Comparison of ENCODE assay signal across 7 mouse cellular contexts in the genomic region with DNA sequence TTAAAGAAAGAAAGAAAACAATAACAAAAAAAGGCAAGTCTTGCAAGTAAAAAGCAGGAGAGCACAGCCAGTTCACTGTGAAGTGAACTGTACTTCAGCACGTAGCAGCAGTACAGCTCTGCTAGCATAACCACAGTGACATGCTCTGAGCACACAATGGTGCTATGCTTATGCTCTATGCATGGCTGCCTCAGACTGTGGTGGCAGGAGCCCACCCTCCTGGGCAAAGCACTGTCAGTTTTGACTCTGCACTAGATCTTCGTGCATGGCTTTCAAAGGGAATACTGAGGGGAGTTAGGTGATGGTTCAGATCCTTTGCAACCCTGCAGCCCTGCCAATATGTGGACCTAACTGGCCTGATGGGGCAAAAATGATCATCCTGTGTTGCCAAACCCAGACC. TPM values are rescaled to one million over a fixed set of nuclear protein-coding genes. Genes with fewer than 3 reads are reported as not detected.
DNase-seq lines count a peak whose midpoint lies in the region; ATAC-seq and TF ChIP-seq lines count a peak whose summit lies in the region.
"Not testable (repeated sequence)": the region's sequence is repeated elsewhere in the genome, so short reads cannot be mapped to it uniquely, and the experiment has no call there.

No protein-coding gene starts in this region.

- H3K27me3 ChIP-seq in embryonic facial prominence, embryonic 12.5 days; forebrain, embryonic 15.5 days; hindbrain, embryonic 11.5 days (ENCODE audit: control insufficient read depth, insufficient read depth, low read length); hindbrain, postnatal 0 days (ENCODE audit: insufficient read depth, low read length); midbrain, embryonic 13.5 days; neural tube, embryonic 12.5 days (replicated peaks); stomach, embryonic 15.5 days (replicated peaks): not testable (repeated sequence)

- peak; percentile 60; the same call in 1 of the 2 replicates for ATAC-seq in embryonic facial prominence, embryonic 12.5 days (ENCODE audit: insufficient number of reproducible peaks, insufficient read depth, low FRiP score, low TSS enrichment)
- ATAC-seq in forebrain, embryonic 15.5 days (replicated peaks), result 0 out of 2 replicates have a peak, but pooled peaks have one; percentile 29
- peak; percentile 76 for ATAC-seq in hindbrain, embryonic 11.5 days (ENCODE audit: low FRiP score)
- peak; percentile 66; the same call in 1 of the 2 replicates for ATAC-seq in hindbrain, postnatal 0 days
- peak; percentile 66; the same call in 1 of the 2 replicates for ATAC-seq in midbrain, embryonic 13.5 days
- peak; percentile 41; the same call in 1 of the 2 replicates for ATAC-seq in neural tube, embryonic 12.5 days (ENCODE audit: low FRiP score, low read depth)
- ATAC-seq in stomach, embryonic 15.5 days (ENCODE audit: insufficient read depth, low FRiP score, low read depth), result 0 out of 2 replicates have a peak, but pooled peaks have one; percentile 58

- not testable (repeated sequence) for H3K4me1 ChIP-seq in embryonic facial prominence, embryonic 12.5 days; forebrain, embryonic 15.5 days; hindbrain, embryonic 11.5 days (replicated peaks; ENCODE audit: control insufficient read depth, insufficient read depth, low read length); hindbrain, postnatal 0 days (ENCODE audit: insufficient read depth, low read length); midbrain, embryonic 13.5 days (replicated peaks); neural tube, embryonic 12.5 days; stomach, embryonic 15.5 days

- H3K4me2 ChIP-seq in embryonic facial prominence, embryonic 12.5 days (replicated peaks); forebrain, embryonic 15.5 days (replicated peaks); hindbrain, embryonic 11.5 days (replicated peaks; ENCODE audit: low read depth, low read length); hindbrain, postnatal 0 days (ENCODE audit: low read depth, low read length); midbrain, embryonic 13.5 days (replicated peaks); neural tube, embryonic 12.5 days (replicated peaks); stomach, embryonic 15.5 days: not testable (repeated sequence)

- H3K9ac ChIP-seq in embryonic facial prominence, embryonic 12.5 days; forebrain, embryonic 15.5 days (replicated peaks); hindbrain, embryonic 11.5 days (ENCODE audit: low read depth, low read length); hindbrain, postnatal 0 days (replicated peaks; ENCODE audit: low read length); midbrain, embryonic 13.5 days (replicated peaks); neural tube, embryonic 12.5 days; stomach, embryonic 15.5 days: not testable (repeated sequence)

- WGBS in embryonic facial prominence, embryonic 12.5 days, result 79% methylated on average over 2 of the region's 2 CpGs
- WGBS in forebrain, embryonic 15.5 days, result 81% methylated on average over 2 of the region's 2 CpGs
- 80% methylated on average over 2 of the region's 2 CpGs for WGBS in hindbrain, embryonic 11.5 days
- WGBS in hindbrain, postnatal 0 days, result 69% methylated on average over 2 of the region's 2 CpGs
- 74% methylated on average over 2 of the region's 2 CpGs for WGBS in midbrain, embryonic 13.5 days
- WGBS in neural tube, embryonic 12.5 days, result 84% methylated on average over 2 of the region's 2 CpGs
- WGBS in stomach, embryonic 15.5 days, result 82% methylated on average over 2 of the region's 2 CpGs

- not testable (repeated sequence) for H3K4me3 ChIP-seq in embryonic facial prominence, embryonic 12.5 days; forebrain, embryonic 15.5 days; hindbrain, embryonic 11.5 days (ENCODE audit: low read depth, low read length); hindbrain, postnatal 0 days (ENCODE audit: low read length); midbrain, embryonic 13.5 days (replicated peaks); neural tube, embryonic 12.5 days; stomach, embryonic 15.5 days (replicated peaks)

- not testable (repeated sequence) for DNase-seq in hindbrain, embryonic 11.5 days (ENCODE audit: low spot score); hindbrain, postnatal 0 days (ENCODE audit: low spot score)

- not testable (repeated sequence) for TF ChIP-seq CTCF in hindbrain, postnatal 0 days (IDR thresholded peaks at IDR 0.05; ENCODE audit: low read depth)

- H3K27ac ChIP-seq in embryonic facial prominence, embryonic 12.5 days; forebrain, embryonic 15.5 days (replicated peaks); hindbrain, embryonic 11.5 days (ENCODE audit: low read depth, low read length); hindbrain, postnatal 0 days; midbrain, embryonic 13.5 days; neural tube, embryonic 12.5 days; stomach, embryonic 15.5 days: not testable (repeated sequence)

- H3K9me3 ChIP-seq in embryonic facial prominence, embryonic 12.5 days; forebrain, embryonic 15.5 days; hindbrain, embryonic 11.5 days (ENCODE audit: control insufficient read depth, low read length); hindbrain, postnatal 0 days (ENCODE audit: low read length); midbrain, embryonic 13.5 days; neural tube, embryonic 12.5 days; stomach, embryonic 15.5 days: not testable (repeated sequence)

- H3K36me3 ChIP-seq in embryonic facial prominence, embryonic 12.5 days; forebrain, embryonic 15.5 days; hindbrain, embryonic 11.5 days (ENCODE audit: control insufficient read depth, insufficient read depth, low read length); hindbrain, postnatal 0 days (ENCODE audit: insufficient read depth, low read length); midbrain, embryonic 13.5 days; neural tube, embryonic 12.5 days; stomach, embryonic 15.5 days: not testable (repeated sequence)

RNA-seq across cellular contexts. Expression of gene Zfp709, which starts 24.5 kb away (rescaled TPM):
- polyA plus RNA-seq in embryonic facial prominence, embryonic 12.5 days (2016; fragmentation: Nextera tagmentation; extraction: Ambion mirVana), result 8.1 and 8.5 TPM in 2 replicates
- 8.3 and 8.5 TPM in 2 replicates for polyA plus RNA-seq in forebrain, embryonic 15.5 days (2015; fragmentation: Nextera tagmentation; extraction: Ambion mirVana)
- 6.6 and 8.2 TPM in 2 replicates for polyA plus RNA-seq in hindbrain, embryonic 11.5 days (2014; fragmentation: Nextera tagmentation; extraction: Ambion mirVana)
- 3.7 and 4.2 TPM in 2 replicates for total RNA-seq in hindbrain, postnatal 0 days (2014; rRNA removed)
- 4.3 and 6.3 TPM in 2 replicates for polyA plus RNA-seq in hindbrain, postnatal 0 days (2015; fragmentation: Nextera tagmentation; extraction: Ambion mirVana)
- 7.7 and 8.1 TPM in 2 replicates for polyA plus RNA-seq in midbrain, embryonic 13.5 days (2015; fragmentation: Nextera tagmentation; extraction: Ambion mirVana)
- 6.0 TPM in 2 replicates for polyA plus RNA-seq in neural tube, embryonic 12.5 days (2016; fragmentation: Nextera tagmentation; extraction: Ambion mirVana)
- polyA plus RNA-seq in stomach, embryonic 15.5 days (2015; fragmentation: Nextera tagmentation; extraction: Ambion mirVana), result 5.3 and 6.2 TPM in 2 replicates

RNA-seq across cellular contexts. Expression of gene Zfp882, which starts 51.0 kb away (rescaled TPM):
- 10.7 and 11.4 TPM in 2 replicates for polyA plus RNA-seq in embryonic facial prominence, embryonic 12.5 days (2016; fragmentation: Nextera tagmentation; extraction: Ambion mirVana)
- polyA plus RNA-seq in forebrain, embryonic 15.5 days (2015; fragmentation: Nextera tagmentation; extraction: Ambion mirVana), result 16.4 and 17.8 TPM in 2 replicates
- polyA plus RNA-seq in hindbrain, embryonic 11.5 days (2014; fragmentation: Nextera tagmentation; extraction: Ambion mirVana), result 9.1 and 12.4 TPM in 2 replicates
- 7.9 and 11.5 TPM in 2 replicates for total RNA-seq in hindbrain, postnatal 0 days (2014; rRNA removed)
- polyA plus RNA-seq in hindbrain, postnatal 0 days (2015; fragmentation: Nextera tagmentation; extraction: Ambion mirVana), result 7.4 and 7.9 TPM in 2 replicates
- 19.8 and 21.4 TPM in 2 replicates for polyA plus RNA-seq in midbrain, embryonic 13.5 days (2015; fragmentation: Nextera tagmentation; extraction: Ambion mirVana)
- 11.3 and 12.4 TPM in 2 replicates for polyA plus RNA-seq in neural tube, embryonic 12.5 days (2016; fragmentation: Nextera tagmentation; extraction: Ambion mirVana)
- polyA plus RNA-seq in stomach, embryonic 15.5 days (2015; fragmentation: Nextera tagmentation; extraction: Ambion mirVana), result 5.1 and 5.3 TPM in 2 replicates

RNA-seq across cellular contexts. Expression of gene Zfp617, which starts 51.1 kb away (rescaled TPM):
- polyA plus RNA-seq in embryonic facial prominence, embryonic 12.5 days (2016; fragmentation: Nextera tagmentation; extraction: Ambion mirVana), result 30.5 and 31.9 TPM in 2 replicates
- polyA plus RNA-seq in forebrain, embryonic 15.5 days (2015; fragmentation: Nextera tagmentation; extraction: Ambion mirVana), result 31.7 and 32.5 TPM in 2 replicates
- polyA plus RNA-seq in hindbrain, embryonic 11.5 days (2014; fragmentation: Nextera tagmentation; extraction: Ambion mirVana), result 40.2 and 43.5 TPM in 2 replicates
- 15.9 and 18.0 TPM in 2 replicates for total RNA-seq in hindbrain, postnatal 0 days (2014; rRNA removed)
- 21.8 and 24.4 TPM in 2 replicates for polyA plus RNA-seq in hindbrain, postnatal 0 days (2015; fragmentation: Nextera tagmentation; extraction: Ambion mirVana)
- 39.1 and 42.0 TPM in 2 replicates for polyA plus RNA-seq in midbrain, embryonic 13.5 days (2015; fragmentation: Nextera tagmentation; extraction: Ambion mirVana)
- polyA plus RNA-seq in neural tube, embryonic 12.5 days (2016; fragmentation: Nextera tagmentation; extraction: Ambion mirVana), result 30.6 and 33.8 TPM in 2 replicates
- polyA plus RNA-seq in stomach, embryonic 15.5 days (2015; fragmentation: Nextera tagmentation; extraction: Ambion mirVana), result 21.9 and 22.1 TPM in 2 replicates
